Mouse (Mus musculus) thymus, postnatal 10 days (tissue): ENCODE results near the gene Spsb1.

Source experiments
- DNase-seq, 2 experiments: peaks; one replicate each; pipeline ENCODE4 v3.0.0; 2021; ENCODE audit warnings: low spot score in 2 of 2

Gene Spsb1

DNA sequence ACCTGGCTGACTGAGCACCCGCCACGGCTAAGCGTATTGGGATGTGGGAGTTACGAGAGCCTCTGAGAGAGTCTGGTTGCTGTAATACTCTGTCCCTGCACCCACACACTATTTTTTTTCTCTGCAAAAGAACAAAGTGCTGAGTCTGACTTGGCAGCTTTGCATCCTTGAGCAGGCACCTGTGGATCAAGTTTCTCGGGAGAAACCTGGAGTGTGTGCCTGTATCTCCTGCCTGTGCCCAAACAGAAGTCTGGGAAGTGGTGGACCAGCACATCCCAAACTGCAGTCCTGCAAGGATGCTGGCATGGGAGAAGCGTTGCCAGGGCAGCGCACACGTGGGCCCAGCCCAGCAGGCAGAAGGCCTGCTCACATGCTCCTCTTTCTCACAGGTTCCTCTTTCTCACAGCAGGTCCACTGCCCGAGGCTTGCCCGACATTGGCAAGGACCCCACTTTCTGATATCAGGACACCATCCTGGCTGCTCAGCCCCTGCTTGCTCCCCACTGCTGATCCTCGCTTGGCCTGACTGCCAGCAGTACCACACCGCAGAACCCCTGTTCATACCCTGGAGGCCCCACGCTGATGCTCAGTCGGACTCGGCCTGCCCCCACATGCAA is 36.3 kb downstream of the Spsb1 start:
- DNase-seq, result no peak

DNA sequence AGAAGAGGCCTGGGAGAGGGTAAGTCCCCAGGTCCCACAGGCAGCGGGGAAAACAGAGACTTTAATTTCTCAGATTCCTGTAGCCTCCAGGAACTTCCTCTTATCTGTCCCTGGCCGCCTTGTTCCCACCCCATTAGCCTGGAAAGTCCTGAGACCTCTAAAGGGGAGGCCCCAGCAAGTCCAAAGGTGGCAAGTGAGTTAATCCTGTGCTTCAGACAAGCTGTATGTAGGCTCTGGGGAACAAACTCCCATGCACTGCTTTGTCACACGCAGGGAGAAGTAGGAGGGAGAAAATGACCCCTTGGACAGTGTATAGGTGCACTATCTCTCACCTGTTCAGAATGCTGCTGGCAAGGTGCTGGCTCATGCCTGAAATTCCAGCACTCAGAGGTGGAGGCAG is 38.0 kb downstream of the Spsb1 start:
- DNase-seq, result no peak

DNA sequence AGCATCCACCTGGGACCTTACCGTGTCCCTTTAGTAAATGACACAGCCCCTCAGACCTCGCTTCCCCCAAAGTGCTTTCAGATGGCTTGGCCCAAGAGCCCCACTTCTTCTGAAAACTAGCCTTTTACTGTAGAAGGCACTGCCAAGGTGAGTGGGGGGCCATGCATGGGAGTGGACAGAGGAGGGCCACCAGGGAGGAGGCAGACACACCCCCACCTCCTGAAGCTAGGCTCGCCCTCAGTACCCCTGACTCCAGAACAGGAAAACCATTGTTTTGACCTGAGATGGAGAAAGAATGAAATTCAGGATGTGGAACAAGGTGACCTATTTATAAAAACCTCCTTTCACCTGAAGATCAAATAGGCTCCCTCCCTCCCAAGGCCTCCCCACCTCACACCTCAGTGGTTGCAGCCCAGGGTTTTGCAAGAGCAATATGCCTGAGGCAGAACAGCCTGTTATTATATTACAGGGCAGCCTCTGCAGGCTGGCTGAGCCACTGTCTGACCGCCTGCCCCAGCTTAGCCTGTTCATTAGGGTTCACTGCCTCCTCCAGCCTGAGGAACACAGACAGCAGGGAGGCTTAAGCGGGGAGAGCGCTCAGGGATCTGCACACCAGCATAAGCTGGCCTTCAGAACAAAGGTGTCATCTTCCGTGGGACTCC is 41.0 kb downstream of the Spsb1 start:
- DNase-seq, result no peak

DNA sequence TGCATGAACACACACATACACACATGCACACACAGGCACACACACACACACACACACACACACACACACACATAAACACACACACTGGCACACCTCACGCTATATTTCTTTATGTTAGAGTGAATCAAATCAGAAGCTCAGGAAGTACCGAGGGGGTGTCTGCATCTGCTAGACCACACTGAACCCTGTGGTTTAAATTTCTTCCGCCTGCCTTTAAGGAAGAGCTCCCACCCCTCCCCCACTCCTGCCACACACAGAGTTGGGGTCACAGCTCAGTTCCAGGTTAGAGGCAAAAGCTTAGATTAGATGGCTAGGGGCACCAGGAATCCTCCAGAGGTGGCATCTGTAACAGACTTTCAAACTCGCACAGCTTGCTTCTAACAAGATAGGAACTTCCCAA is 42.4 kb downstream of the Spsb1 start:
- peak; percentile 37 to 60 for DNase-seq

DNA sequence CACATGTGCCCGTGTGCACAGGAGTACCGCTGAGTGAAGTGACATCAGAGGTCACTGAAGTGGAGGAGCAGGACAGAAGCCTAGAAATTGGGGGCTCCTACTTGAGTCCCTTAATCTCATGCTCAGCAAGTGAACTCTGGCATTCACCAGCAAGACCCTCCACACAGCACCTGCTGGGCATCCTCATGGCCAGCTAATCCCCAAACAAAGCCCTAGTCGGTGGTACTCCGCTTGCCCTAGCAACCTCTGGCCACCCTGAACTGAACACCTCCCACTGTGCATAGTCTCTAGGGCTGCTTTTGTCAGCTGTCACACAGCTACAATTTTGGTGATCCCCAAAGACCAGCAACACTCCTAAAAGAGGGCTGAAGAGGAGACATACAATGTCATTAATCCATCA is 44.3 kb downstream of the Spsb1 start:
- no peak for DNase-seq

DNA sequence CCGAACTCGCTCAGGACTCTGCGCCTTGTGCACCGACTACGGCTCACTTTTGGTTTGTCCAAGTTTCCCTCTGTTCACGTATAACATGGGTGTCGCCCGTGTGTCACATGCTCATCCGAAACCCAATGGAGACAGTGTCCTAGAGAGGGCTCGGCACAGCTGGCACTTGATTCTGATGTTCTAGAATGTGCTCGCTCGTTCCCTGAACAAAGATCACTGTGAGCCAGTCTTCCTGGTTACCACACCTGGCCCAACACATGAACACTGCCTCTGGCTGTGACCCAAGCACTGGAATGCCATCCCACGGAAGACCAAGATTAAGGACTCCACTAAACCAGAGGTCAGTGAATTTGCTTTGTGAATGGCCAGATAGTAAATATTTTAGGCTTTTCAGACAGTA is 45.3 kb downstream of the Spsb1 start:
- DNase-seq, result no peak

DNA sequence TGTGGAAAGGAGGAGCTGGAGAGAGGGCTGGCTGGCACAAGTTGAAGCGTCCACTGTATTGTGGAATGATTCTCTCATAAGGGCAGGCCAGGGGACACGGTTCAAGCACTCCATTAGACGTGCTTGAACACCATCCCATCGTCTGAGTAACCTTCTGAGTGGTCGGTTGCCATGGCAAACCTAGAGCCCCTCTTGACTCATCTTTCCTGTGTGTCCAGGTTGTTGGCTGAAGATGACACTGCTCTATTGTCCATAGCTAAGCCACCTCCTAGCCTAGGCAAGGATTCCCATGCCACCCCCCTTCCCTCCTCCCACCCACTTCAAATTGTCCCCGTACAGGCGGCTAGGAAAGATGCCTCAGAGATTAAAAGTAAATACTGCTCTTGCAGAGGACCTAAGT is 45.9 kb downstream of the Spsb1 start:
- no peak for DNase-seq

DNA sequence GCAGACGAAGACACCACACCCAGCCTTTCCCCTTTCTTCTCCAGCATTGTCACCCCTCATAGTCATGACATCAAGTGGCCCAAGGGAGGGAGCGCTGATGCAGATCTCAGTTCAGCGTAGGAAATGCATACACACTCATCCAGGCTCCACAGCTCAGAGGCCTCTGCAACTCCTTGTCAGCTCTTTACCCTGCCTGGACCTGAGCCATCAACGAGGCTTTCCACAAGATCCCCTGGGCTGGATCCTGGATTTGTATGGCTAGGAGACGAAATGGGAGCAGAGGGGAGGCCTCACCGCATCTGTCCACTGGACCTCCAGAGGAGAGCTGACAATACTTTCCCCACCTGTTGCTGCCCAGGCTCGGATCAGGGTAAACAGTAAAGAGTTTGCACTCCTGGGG is 47.2 kb downstream of the Spsb1 start:
- DNase-seq, result no peak

DNA sequence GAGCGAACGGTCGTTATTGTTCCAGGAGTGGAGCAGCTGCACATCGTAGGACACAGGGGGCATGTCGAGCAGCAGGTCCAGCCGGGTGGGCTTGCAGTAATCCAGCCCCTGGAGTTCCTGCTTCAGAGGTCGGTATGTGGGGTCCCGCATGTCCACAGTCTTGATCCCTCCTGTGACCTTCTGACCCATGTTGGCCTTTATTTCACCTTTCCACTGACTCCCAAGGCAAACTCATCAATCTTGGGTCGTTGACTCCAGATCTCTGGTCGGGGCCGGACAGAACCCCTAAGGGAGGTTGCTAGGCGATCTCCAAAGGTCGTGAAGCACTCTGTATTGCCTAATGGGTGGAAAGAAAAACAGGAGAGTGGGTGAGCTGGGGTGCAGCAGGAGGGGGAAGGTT is 47.9 kb downstream of the Spsb1 start:
- no peak for DNase-seq

DNA sequence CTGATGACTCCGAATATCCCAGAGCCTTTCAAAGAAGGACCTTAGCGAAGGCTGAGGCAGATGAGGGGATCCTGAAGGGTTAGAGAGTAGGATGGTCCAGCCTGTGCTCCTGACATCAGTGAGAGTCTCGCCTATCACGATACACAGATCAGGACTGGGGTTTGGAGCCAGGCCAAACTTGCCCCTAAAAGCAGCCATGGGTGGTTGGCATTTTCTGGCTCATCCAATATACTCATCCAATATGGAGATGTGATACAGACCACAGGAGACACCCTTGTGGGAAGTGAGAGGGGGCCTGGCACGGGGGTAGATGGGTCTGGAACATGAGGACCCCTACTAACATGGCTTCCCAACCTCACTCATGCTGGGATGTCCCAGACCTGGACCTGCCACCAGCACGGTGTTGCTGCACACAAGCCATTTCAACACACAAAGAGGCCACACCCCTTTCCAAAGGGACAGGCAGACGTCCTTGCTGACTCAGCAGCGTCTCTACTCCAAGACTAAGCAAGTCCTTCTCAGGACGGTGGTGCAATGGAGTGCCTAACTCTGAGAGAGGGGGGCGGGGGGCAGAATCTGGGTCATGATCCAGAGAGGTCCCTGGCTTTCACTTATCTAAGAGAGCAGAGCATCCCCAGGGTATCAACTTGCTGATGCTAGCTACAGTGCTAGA is 49.4 kb downstream of the Spsb1 start:
- DNase-seq, result no peak

DNA sequence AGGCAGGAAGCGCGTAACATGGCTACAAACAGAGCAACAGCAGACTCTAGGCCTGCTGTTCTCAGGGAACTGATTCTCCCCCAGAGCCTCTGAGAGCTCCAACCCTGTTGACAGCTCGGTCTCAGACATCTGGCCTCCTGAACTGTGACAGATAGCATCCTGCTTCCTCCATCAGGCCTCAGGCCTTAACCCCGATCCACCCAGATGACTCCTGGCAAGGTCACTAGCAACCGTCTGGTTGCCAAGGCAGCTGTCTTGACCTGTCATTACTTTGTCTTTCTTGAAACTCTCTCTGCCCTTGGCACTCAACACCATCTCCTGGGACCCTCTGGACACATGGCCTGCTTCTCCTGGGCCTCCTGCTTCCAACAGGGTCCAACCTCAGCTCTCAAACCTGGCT is 51.8 kb downstream of the Spsb1 start:
- DNase-seq, result no peak

DNA sequence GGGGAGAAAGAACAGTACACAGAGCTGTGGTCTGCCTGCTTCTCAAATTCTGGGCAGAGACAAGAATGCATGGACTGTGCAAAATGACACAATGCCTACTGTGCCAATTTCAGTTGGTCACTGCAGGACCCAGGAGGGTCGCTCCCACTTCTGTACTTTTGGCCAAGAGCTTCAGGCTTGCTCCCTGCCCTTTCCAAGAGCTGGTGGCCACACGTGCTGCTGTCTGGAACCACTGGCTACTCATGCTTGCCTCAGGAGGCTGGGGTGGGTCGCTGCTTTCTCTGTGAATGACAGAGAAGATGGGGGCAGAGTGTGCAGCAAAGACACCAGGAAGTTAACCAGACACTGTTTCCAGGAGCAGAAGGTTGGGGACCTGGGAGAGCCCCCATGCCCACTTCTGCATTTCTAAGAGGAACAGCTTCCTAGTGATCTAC is 53.5 kb downstream of the Spsb1 start:
- DNase-seq, result no peak

DNA sequence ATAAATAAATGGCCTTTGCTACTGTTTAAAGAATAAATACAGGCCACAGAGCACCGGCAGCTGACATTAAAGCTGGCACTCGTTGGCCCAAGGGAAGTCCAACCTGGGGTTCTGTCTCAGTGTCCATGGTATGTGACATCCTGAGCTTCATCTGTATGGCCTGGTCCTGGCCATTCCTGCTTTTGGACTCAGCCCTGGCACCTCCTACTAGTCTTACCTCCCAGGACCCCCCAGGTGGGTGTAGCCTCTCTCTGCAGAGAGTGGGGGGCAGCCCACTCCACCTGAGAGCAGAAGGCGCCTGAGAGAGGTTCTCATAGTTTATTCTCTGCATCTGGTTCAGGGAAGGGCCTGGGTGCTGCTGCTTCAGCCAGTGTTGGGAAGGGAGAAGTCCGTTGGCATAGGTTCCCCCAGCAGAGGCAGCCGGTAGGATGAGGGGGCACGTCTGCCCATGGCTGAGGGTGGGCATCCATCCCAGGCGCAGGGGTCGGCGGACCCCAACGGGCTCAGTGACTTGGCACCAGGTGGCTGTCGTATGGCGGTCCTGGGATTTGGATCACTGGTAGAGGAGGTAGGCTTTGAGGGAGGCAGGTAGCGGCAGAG is 57.1 kb downstream of the Spsb1 start:
- no peak for DNase-seq

DNA sequence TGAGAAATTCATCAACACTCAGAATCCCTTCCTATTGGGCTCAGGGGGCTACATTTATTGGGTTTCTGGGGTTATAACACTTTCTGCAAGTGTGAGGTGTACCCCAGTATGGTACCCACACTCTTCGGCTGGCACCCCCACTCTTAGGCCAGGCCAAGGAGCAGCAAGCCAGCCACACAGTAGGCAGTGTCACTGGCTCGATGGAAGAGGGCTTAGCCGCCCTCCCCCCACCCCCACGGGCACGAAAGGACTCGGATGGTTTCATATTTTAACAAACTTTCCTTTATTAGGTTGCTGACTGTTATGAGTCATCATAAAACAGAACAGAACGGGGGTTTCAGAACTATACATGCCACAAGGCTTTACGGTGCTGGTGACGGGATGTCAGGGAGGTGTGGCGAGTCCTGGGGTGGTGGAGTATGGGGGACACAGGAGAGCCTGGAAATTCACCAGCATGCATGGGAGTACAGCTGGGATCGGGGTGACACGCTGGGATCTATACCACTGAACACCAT is 58.8 kb downstream of the Spsb1 start:
- no peak for DNase-seq

DNA sequence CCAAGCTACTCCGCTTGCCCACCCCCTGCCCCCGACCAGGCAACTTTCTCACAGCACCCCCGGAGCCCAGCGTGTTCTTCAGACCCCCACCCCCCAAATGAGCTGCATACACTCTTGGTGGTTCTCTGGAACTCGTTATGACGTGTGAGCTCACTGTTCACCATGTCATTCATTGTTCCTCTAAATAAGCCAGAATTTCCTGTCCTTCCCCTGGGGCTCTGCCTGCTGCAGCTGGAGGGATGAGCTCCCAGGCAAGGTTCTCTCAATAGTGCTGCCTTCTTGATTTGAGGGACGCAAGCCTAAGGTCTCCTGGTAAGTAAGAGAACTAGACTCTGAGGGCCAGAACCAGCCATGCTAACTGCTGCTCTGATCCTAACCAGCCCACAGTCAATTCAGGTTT is 59.6 kb downstream of the Spsb1 start:
- no peak for DNase-seq

DNA sequence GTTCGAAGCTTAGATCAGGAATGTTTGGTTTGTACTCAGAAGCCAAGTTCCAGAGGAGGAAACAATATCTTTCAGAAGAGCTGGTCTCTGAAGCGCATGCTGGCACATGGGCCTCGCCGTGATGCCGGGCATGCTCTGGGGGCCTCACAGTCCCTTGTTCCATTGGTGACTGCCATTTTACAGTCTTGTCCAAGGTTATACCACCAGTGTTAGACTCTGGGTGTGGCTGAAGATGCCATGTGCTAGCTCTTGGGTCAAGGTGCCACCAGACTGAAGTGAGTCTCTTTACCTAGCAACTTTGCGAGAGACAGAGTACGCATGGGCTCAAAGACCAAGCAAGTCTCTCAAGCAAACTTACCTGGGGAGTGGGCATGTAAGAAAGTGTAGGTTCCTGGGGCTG is 60.5 kb downstream of the Spsb1 start:
- no peak for DNase-seq

DNA sequence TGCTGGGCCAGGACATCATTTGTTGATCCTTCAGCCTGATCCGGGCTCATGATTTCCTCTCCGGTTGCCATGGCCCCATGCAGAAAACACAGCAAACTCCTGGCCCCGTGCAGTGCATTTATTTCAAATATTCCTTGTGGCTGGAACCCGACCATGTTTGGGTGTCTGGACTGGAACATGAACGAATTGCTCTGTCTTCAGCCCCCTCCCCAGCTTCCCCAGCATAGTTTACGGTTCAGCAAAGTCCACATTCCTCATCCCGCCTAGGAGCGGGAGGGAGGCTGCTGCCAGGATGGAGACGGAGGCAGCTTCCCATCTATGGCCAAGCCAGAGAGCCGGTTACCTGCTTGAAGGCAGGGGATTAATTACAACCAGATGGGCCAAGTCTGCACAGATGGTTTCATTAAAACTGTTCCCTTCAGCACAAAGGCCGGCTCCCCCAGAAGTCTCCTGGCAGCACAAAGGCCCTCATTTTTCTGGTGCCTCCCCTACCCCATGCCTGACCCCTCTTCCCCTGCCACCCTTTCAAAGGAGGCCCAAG is 61.2 kb downstream of the Spsb1 start:
- no peak for DNase-seq

DNA sequence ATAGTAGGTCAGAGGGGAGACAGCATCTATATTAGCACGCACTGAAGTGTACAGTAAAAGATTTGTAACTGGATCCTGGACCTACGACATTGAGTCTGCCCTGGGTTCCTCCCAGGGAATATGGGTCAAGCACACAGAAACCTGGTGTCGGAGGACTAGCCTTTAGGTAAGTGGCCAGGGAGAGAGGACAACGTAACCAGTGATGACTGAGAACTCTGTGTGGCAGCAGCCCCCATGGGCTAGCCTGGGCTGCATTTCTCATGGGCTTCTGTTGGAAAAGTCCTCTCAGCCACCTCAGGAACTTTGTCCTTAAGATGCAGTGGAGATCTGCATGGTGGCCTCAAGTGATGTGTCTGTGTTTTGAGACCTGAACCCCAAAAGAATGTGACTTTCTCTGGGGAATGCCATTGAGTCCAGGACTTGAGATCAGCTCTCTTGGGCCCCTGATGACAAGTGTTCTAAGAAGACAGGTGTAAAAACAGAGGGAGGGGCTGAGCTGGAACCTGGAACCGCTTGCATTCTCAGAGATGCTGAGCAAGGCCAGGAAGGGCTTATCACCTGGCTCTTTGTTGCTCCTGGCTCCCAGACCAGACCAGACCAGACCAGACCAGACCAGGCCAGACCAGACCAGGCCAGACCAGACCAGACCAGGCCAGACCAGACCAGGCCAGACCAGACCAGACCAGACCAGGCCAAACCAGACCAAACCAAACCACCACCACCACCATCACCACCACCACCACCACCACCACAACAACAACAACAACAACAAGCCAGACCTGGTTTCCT is 63.5 kb downstream of the Spsb1 start:
- DNase-seq, result no peak

DNA sequence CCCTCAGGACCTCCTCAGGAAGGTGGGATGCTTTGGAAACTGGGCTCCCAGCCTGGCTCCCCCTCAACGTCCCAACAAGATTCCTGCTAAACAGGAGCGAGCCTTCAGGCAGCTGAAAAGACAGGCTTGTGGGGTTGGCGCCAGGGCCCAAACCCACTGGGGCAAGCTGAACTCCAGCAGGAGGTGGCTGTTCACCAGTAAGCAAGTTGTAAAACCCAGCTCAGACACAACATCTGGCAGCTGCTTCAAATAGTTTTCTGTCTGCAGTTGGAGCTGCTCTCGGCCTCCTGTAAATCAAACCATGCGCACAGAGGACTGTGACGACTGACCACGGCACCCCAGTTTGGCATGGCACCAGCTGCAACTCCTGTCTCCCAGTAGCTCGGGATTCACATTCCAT is 64.3 kb downstream of the Spsb1 start:
- no peak for DNase-seq

DNA sequence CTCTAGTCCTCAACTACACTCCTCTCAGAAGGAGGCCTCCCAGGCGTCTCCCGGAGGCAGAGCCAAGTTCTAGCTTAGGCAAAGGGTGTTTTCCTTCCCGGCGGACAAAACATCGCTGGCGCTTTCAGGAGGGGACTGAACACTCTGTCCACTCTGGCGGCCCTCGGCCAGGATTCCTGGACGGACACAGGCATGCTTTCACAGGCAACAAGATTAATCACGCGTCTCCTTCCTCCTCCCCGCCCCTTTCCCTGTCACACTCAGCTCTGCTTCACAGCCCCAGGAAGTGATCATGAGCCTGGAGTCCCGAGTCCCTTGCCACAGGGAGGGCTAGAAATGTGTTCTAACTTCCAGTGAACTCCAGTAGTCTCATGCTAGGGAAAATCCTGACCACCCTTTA is 65.0 kb downstream of the Spsb1 start:
- DNase-seq, result no peak

DNA sequence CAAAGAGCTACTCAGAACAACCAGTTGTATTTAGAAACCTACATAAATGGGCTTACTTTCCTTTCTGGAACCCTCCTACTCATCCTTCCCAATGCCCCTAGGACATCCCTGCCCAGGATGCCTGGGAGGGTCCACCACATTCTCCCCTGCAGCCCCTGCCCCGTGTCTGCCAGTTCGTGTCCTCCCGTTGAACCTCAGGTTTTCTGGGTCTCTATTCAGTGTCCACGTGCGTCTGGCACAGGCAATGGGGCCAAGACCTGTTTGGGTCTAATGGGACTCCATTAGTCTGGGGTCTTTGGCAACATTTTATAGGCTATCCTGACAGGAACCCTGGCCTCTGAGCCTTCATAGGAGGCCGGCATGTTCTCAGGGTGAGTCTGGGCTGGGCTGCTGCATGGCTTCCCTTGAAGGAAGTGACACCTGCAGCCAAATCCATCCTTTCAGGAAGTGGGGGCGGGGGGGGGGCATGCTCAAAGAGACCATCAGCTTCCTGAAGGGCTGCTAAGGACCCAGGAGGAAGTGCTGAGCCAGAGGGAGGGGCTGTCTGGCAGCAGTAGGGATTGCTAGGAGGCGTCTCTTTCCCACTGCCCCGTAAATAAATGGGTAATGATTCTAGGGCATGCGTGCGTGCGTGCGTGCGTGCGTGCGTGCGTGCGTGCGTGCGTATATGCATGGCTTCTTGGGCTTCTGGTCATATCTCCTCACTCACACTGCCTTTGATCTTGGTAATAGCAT is 65.9 kb downstream of the Spsb1 start:
- DNase-seq, result no peak
